Mouse (Mus musculus) urinary bladder, postnatal 4 days (tissue): ENCODE measurements around the gene Dsel.

ENCODE experiments used
- DNase-seq, 2 experiments: peaks; one replicate each; pipeline ENCODE4 v3.0.0; 2021 to 2022; ENCODE audit warnings: low spot score in 2 of 2

The Dsel gene

GRCm38 (mm10) chr1:111864779-111865165 is at the start of gene Dsel:
Gene Dsel, minus strand, starts transcription at chr1:111864918.
- peak; percentile 92 to 94 for DNase-seq

DNA sequence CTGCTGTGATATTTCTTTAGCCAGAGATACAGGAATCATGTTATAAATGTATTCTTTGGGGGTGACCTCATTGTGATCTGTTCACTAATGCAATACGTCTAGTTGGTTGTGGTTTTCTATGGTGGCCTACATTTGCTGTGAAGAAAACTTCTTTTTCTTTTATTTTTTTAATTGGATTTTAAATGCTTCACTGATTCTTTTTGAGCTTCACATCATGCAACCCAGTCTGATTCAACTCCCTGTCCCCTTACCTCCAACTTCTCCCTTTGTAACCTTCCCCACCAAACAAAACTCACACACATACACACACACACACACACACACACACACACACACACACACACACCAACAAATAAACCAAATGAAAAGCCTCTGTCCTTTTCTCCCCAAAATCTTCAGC is 46.7 kb upstream of the Dsel start:
- no peak for DNase-seq

- DNase-seq, result no peak
Observed at GRCm38 (mm10) chr1:111883336-111883735, 18.6 kb upstream of the Dsel start.

- DNase-seq, result no peak
Observed at GRCm38 (mm10) chr1:111875784-111876183, 11.1 kb upstream of the Dsel start.

- DNase-seq, result no peak
Observed at GRCm38 (mm10) chr1:111873196-111873595, 8.5 kb upstream of the Dsel start.

GRCm38 (mm10) chr1:111865467-111865866 is 749 bp upstream of the Dsel start:
- no peak for DNase-seq

GRCm38 (mm10) chr1:111864063-111864778 is 497 bp downstream of the Dsel start:
- DNase-seq, result peak; percentile 49 to 64

DNA sequence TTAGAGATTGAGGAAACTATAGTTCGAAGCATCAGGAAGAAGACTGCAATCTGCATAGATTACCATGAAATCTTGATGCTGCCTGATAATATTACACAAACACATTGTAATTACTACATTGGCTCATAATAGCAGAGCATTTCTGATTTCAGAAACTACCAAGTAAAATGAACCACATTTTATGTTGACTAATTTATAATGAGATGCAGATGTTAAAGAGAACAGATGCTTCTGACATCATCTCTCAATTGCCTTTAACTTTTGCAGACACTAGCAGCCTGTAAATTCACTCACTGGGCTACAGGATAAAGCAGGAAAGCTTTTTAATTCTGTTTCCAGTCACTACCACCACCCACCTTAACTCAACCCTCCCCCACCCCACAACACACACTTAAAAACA is 6.9 kb downstream of the Dsel start:
- no peak for DNase-seq

DNA sequence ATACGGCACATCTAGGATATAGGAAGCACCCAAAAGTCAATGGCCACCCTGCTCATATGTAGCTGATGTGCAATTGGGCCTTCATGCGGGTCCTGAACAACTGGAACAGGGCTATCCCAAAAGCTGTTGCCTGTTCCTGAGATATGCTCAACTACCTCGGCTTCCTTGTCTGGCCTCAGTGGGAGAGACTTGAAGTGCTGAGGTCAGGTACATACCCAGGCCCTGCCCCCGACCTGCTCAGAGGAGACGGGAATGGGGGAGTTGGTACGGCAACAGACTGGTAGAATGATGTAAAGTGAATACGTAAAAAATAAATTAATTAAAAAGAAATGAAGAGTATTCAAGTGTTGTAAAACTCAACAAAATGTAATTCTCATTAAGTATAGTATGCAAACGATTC is 12.3 kb downstream of the Dsel start:
- no peak for DNase-seq

DNA sequence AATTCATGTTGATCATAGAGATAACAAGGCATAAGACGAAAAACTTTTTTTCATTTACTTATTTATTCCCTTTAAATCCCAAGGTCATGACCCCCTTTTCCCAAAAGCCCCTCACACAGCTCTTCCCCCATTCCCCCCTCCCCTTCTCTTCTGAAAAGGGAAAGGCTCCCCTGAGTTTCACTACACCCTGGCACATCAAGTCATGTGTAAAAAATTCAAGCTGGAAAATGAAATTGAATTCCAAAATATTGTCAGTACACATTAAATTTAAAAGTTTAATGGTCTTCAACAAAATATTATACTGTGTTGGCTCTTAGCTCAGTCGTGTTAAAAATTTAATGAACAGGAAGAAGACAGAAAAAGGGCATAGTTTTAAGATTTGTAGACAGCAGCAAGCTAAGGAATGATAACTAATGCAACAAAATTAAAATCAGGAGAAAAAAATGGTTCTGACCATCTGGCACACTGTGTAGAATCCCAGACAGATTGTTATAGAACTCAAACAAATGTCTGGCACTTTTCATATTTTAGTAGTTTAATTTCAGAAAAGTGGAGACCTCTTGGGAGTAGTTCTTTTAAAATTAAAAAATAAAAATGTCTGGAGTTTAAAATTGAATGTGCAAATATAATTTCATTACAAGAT is 31.0 kb downstream of the Dsel start:
- no peak for DNase-seq
